Mouse (Mus musculus): Measurements from ENCODE around the gene Aire.

DNA sequence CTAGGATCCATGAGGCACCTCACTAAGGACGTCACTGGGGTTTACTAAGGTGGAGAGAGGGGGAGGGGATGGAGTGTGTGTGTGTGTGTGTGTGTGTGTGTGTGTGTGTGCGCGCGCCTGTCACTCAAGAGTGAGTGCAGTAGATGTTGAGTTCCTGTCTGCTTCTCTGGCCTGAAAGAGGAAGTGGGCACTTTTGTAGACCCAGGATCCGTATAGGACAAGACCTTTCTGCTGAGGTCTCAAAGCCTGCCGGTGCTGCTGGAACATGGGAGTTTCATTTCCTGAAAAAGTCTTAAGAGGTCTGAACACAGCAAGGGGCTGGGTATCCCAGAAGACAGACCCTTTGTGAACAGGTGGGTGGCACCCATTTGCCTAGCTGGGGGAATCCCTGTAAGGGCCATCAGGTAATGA lies 43.7 kb upstream of the Aire start:
- no peak for TF ChIP-seq EP300 (IDR thresholded peaks at IDR 0.05)
- TF ChIP-seq CTCF (IDR thresholded peaks at IDR 0.05) = no peak

Data from lung, postnatal 0 days (tissue).